Mouse (Mus musculus): ENCODE measurements at regions not wholly inside any gene's neighbourhood (a gene's known extent, or its start where the extent isn't known, plus 50 kb on each side); places are given as distances from the start of the nearest gene placed in this dataset.

DNA sequence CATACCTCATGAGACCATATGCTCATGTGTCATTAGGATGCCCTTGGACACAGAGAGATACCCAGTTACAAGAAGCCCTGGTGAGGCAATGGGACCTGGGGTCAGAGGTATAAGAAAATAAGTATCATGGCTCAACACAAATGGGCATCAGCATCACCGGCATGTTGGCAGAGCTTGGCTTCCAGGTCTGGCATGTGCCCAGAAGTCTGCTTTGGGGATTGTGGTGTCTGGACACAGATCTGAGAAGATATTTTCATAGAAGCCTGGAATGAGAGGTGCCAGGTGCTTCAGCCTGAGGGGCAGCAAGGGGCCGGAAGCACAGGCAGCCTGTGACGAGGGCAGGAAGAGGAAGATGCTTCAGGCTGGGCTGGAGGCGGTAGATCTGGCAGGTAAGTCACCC lies 338.7 kb downstream of the Cdh26 start:
- TF ChIP-seq CTCF (IDR thresholded peaks at IDR 0.05; ENCODE audit: extremely low read depth, insufficient read depth, low read length) (no peak), POLR2A (IDR thresholded peaks at IDR 0.05; ENCODE audit: extremely low read depth, insufficient read depth, low read length) (no peak)
